Mouse (Mus musculus) layer of hippocampus, postnatal 36 days (tissue): Measurements from ENCODE around the gene Nbeal2. TPM values are rescaled to one million over a fixed set of nuclear protein-coding genes. Genes with fewer than 3 reads are reported as not detected.

ENCODE experiments used
- DNase-seq, 2 experiments: peaks; one replicate each; pipeline ENCODE4 v3.0.0; 2022
- total RNA-seq, 2 experiments: library from RNA; stranded (reverse); gene quantifications; 2 replicates each; pipeline ENCODE4 v1.2.3; 2021

Gene Nbeal2
- total RNA-seq, 2 experiments from 2014 or later, result 14.0 to 17.5 TPM

- DNase-seq, result no peak
These were observed 19.3 kb upstream of the Nbeal2 start for GRCm38 (mm10) chr9:110673107-110673752.

DNA sequence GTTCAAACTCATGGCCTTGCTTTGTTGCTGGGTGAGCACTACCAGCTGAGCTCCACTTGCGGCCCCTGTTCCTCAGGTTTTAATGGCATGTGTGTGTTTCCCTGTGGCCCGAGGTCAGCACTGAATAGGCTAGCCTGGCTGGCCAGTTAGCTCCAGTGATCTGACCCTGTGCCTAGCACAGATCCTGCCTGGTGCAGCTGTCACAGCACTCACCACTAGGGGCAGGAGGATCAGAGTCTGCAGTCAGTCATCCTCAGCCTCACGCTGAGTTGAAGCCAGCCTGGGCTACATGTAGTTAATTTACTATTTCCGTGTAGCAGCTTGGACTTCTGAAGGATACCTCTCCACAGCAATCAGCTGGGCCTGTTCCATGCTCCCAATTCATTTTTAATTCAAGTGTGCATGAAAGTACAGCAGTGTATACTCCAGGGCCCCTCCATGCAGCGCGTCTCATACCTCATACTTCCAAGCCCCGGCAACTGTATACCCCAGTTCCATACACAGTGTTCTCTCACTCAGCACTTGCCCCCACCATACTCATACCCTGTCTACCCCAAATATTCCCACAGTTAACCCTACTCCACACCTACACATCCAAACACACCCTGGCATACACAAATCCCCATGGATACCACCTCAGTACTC is 18.6 kb upstream of the Nbeal2 start:
- no peak for DNase-seq

- DNase-seq, result no peak
These were observed 15.8 kb upstream of the Nbeal2 start for GRCm38 (mm10) chr9:110669785-110670184.

DNA sequence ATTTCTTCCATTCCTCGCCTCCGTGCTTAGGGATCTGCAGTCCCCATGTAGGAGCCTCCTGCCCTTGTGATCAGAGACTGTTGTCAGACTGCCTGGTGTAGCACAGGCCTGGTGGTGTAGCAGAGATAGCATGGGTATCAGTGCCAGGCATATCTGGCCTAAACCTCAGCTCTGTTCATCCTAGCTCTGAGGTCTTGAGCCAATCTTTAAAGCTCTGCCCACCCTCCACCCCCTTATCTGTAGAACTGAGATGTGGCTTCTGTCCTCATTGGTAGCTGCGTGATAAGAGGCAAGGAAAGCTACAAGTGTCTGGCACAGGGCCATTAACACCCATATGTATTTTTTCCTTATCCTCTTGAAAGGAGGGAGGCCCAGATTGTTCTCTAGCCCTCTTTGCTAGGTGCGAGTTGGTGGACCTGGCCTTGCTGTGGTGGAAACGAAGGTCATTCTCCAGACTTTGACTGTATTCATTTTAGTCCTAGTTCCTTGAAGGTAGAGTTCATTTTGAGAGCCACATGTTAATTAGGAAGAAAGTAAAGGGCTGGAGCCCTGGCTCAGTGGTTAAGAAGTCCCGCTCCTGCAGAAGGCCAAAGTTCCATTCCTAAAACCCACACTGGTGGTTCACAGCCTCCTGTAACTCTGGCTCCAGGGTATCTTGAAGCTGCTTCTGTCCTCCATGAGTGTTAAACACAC is 14.8 kb upstream of the Nbeal2 start:
- no peak for DNase-seq

GRCm38 (mm10) chr9:110667219-110667836 is 13.4 kb upstream of the Nbeal2 start:
- no peak for DNase-seq

DNA sequence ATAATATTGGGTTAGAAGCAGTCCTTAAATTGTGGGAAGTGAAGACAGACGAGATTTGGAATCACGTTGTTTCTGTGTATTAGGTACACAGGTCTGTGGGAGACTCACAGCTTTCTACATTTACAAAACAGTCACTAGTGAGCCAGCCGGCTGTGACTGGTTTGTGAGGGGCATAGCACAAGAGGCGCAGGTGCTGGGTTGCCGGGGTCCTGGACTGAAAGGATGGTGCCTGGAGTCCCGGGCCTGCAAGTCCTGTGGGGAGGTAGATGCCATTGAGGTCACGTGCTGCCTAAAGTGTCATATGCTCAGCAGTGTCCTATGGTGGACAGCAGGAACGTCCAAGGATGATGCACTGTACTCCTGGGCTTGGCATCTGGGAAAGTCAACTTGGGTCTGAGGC is 12.4 kb upstream of the Nbeal2 start:
- no peak for DNase-seq

- DNase-seq, result no peak
These were observed 12.0 kb upstream of the Nbeal2 start for GRCm38 (mm10) chr9:110665912-110666311.

- DNase-seq, result no peak
These were observed 8.9 kb upstream of the Nbeal2 start for GRCm38 (mm10) chr9:110662844-110663243.

DNA sequence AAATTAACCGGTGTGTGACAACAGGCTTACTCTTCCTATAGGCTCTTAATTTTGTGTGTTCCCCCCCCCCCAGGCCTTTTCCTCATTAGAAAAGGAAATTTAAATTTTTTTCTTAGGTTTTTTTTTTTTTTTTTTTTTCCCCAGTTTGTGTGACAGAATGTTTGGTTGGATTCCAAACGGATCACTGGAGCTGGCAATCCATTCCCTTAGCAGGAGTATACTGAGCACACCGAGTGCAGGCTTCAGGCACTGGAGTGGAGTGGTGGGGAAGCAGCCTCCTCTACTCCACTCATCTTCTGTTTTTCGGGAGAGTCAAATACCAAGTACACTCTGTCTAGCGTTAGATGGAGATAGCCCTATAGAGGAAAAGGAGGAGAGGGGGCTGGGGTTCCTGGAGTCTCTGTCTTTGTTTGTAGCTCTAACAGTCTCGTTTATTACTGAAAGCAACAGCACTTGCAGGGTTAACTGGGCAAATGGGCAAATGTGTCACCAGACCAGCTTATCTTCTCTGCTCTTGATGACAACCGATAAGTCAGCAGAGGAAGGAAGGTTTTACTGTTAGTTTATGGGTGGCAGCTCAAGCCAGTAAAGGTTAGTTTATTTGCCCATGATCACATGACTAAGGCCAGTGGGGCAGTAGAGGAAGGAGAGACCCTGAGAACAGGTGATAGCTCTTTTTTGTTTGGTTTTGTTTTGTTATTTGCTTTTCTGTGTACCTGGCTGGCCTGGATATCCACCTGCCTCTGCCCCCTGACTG is 7.1 kb upstream of the Nbeal2 start:
- DNase-seq, result no peak

- no peak for DNase-seq
These were observed 6.2 kb upstream of the Nbeal2 start for GRCm38 (mm10) chr9:110660208-110660607.

DNA sequence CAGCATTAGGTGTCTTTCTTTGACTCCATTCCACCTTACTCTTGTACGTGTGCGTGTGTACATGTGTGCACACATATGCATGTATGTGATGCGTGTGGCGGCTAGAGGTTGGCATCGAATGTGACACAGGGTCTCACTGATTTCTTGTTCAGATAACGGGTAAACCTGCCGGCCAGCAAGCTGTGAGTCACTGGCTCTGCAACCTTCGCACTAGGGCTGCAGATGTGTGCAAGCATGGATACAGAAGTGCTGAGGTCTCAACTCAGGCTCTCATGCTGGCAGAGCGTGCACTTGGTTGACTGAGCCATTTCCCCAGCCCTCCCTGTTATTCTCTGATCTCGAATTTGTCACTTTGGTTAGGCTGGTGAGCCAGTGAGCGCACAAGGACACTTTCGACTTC is 5.6 kb upstream of the Nbeal2 start:
- DNase-seq, result no peak

GRCm38 (mm10) chr9:110657474-110658078 is 3.6 kb upstream of the Nbeal2 start:
- no peak for DNase-seq

GRCm38 (mm10) chr9:110656249-110657221 is 2.6 kb upstream of the Nbeal2 start, which contains the start of gene Ccdc12:
Gene Ccdc12 (plus strand): TSS chr9:110656503.
- peak; percentile 96 for DNase-seq

GRCm38 (mm10) chr9:110655651-110656007 is 1.7 kb upstream of the Nbeal2 start:
- no peak for DNase-seq

- no peak for DNase-seq
These were observed 1.0 kb upstream of the Nbeal2 start for GRCm38 (mm10) chr9:110654726-110655650.

DNA sequence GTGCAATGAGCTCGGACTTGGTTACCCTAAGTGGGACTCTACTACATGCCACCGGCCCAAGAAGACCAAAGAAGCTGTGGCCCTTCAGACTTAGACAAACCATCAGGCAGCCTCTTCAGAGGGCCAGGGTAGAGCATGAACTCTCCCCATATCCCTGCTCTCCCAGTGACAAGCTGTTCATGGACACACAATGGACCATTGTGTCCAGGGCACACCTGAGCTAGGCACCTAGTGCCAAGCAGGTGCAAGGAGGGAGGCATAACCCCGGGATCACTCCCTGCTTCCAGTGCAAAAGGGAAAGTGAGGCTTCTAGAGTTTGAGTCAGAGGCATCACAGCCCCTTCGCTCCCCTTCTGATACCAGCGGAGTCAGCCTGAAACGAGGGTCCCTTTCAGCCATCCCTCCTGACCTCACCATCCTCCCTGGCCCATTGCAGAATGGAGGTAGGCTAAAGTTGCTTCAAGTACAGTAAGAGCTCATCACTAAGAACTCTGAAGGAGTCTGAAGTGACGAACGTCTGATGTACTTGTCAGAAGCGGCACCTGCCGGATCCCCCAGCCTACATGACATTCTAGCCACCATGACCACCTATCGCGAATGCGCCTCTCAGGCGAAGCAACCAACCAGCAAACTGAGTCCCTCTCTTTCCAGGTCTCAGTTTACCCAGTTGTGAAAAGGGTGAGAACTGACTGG is 852 bp downstream of the Nbeal2 start:
- DNase-seq, result no peak

DNA sequence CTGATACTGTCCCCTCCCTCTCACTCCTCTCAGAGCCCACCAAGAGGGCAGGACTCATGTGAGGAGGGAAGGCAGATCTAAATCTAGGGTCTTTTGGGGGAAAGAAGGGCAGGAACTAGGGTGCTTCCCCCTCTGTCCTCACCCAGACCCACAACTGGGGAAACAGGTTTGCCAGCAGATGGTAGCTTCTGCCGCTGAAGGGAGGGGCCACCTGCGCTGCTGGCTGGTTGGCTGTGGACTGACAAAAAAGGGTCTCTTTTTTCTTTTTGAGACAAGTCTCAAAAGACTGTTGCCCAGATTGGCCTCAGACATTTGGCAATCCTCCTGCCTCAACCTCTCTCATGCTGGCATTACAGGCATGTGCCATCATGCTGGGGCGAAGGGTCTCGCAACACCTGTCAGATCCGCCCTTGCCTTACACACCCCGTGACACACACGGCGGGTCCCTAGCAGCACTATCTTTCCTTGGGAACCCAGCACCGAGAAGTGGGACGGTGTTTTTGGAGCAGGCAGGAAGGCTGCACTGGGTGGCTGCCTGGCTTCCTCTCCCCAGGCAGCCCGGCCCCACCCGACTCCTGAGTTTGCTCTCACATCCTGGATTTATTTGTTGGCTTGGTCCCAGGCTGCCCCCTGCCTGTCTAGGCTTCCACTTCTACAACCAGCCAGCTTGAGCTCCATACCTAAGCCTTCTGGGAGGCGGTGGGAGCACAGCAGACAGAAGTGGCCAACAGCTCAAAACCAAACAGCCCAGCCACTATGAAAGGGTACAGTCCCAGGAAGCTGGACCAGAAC is 1.8 kb downstream of the Nbeal2 start:
- no peak for DNase-seq

GRCm38 (mm10) chr9:110649775-110650174 is 4.2 kb downstream of the Nbeal2 start:
- DNase-seq, result no peak
